Mouse (Mus musculus): ENCODE data around the gene Tas2r105. TPM values are rescaled to one million over a fixed set of nuclear protein-coding genes. Genes with fewer than 3 reads are reported as not detected.

Tas2r105 gene
- not detected in 2 replicates for polyA plus RNA-seq (2012; ENCODE audit: low replicate concordance)

DNA sequence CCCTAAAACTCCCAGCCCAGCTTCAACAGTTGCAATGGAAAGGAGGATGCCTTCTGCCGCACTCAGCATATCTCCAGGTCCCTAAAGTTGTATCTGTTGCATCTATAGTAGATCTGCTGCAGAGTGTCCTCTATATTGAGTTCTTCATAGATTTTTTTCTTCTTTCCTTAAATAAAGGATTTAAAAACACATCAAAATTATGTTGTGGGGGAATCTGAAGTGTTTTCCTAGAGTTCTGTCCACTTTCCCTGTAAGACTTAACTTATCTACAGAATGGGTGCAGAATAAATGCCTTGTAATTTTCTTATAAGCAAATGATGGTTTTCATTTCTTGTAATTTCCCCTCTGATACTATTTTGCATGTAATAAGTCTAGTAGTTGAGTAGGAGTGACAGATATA is at the start of gene Tas2r105:
Tas2r105 (minus strand) TSS at position 101 of the 400 bp plus-strand sequence.

DNA sequence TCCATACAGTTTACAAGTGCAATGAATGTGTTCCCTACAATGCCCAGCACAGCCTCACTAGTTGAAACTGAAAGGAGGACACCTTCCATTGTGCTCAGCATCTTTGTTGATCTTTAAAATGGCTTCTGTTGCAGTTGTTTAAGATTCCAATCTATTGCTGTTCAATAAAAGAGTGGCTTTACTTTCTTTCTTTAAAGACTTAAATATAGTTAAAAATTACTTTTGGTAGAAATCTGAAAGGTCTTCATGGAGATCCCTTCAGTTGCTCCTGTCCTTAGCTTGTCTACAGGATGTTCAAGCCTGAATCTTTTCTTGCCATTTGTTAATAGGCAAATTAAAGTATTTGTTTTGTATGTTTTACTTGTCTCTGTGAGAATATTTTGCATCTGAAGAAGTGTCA is 2.7 kb upstream of the Tas2r105 start, which contains the start of gene Tas2r114:
Tas2r114 (minus strand) TSS at position 101 of the 400 bp plus-strand sequence.

DNA sequence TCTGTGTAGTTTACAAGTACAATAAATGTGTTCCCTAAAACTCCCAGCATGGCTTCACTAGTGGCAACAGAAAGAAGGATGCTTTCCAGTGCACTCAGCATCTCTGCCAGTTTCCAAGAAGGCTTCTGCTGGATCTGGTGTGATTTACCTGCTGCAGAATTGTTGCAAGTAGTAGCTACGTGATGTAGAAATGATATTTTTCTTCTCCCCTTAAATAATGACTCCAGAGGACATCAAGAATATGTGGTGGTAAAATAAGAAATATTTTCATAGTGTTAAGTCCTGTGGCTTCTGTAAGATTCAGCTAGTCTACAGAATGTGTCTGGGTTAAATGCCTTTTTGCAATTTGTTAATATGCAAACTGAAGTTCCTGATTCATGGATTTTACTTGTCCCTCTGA is 1.7 kb downstream of the Tas2r105 start, which contains the start of gene Tas2r104:
Tas2r104 (minus strand) TSS at position 101 of the 400 bp plus-strand sequence.

DNA sequence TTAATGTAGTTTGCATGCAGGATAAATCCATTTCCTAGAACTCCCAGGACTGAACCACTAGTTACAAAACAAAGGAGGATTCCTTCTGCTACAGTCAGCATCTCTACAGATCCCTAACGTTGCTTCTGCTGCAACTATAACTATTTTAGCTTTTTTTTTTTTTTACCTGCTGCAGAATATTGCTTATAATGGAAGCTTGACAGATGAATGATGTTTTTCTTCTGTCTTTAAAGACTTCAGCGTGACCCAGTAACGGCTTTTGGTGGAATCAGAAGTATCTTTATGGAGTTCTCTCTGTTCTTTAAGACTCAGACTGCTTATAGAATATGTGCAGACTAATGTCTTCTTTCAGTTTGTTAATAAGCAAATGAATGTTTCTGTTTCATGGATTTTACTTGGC is 8.5 kb downstream of the Tas2r105 start, which contains the start of gene Tas2r106:
Tas2r106 (minus strand) TSS at position 101 of the 400 bp plus-strand sequence.

DNA sequence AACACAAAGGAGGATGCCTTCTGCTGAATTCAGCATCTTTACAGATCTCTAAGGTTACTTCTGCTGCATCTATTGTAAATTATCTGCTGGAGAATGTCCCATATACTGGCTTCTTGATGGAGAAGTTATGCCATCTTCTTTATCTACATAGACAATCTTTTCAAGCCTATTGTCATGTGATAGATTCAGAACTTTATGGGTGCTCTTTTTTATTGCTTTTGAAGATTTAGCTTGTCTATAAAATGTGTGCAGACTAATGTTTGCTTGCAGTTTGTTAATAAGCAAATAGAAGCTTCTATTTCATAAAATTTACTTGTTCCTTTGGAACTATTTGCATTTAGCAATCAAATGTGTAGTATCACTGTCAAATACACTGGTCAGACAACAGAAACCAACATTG is 27.2 kb downstream of the Tas2r105 start, which contains the start of gene Tas2r107:
Tas2r107 (minus strand) TSS at position 101 of the 400 bp plus-strand sequence.

Other genes with a start within 250 kb of the Tas2r105 start
- gene 5430401F13Rik, start 201.1 kb downstream of the Tas2r105 start, polyA plus RNA-seq (2012; ENCODE audit: low replicate concordance), result not detected in 2 replicates
- not detected in 2 replicates for gene Gm6619, start 201.1 kb downstream of the Tas2r105 start, polyA plus RNA-seq (2012; ENCODE audit: low replicate concordance)
- gene Tas2r130, start 56.6 kb downstream of the Tas2r105 start, polyA plus RNA-seq (2012; ENCODE audit: low replicate concordance), result not detected in 2 replicates
- gene Tas2r107, start 27.3 kb downstream of the Tas2r105 start, polyA plus RNA-seq (2012; ENCODE audit: low replicate concordance), result not detected in 2 replicates
- gene Tas2r106, start 8.6 kb downstream of the Tas2r105 start, polyA plus RNA-seq (2012; ENCODE audit: low replicate concordance), result not detected in 2 replicates
- gene Tas2r104, start 1.8 kb downstream of the Tas2r105 start, polyA plus RNA-seq (2012; ENCODE audit: low replicate concordance), result not detected in 2 replicates
- gene Tas2r114, start 2.6 kb upstream of the Tas2r105 start, polyA plus RNA-seq (2012; ENCODE audit: low replicate concordance), result not detected in 2 replicates

Data from leukemia stem cell, adult 10-12 weeks (primary cell).